Mouse (Mus musculus) small intestine, adult 2 months (tissue): ENCODE results near the gene Hc.

ENCODE experiments used
- CTCF ChIP-seq: fragments of 200-500 bp; IDR thresholded peaks from 2 replicates; pipeline ENCODE4 v1.5.1; 2012; ENCODE audit warnings: low read depth, mild to moderate bottlenecking, control low read depth, inconsistent platforms, low read length, moderate library complexity, mixed read lengths; ENCODE audit not compliant: insufficient replicate concordance, insufficient read length; ENCODE audit errors: extremely low read depth
- POLR2A ChIP-seq: fragments of 200-500 bp; IDR thresholded peaks from 2 replicates; pipeline ENCODE4 v1.6.1; 2012; ENCODE audit warnings: low read depth, mild to moderate bottlenecking, control low read depth, inconsistent platforms, low read length, moderate library complexity

DNA sequence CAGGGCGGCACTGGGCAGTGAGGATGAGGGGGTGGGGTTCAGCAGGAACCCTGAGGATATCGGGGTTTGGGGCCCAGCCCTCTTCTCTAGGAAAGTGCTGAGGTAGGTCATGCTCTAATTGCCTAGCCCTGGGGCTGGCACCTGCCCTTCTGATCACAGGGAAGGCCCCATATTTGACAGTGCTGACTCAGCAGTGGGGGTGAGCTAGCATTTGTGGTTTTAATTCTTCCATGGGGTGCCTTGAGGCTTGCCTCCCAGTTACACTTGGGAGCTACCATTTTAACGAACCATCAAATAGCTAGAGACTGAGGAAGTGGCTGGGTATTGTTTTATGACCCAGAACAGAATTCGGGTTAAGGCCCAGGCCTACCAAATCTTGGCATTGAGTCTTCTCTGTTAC, 115.7 kb downstream of the Hc start:
- TF ChIP-seq CTCF (no peak), POLR2A (no peak)
